Mouse (Mus musculus): ENCODE measurements at regions not wholly inside any gene's neighbourhood (a gene's known extent, or its start where the extent isn't known, plus 50 kb on each side); places are given as distances from the start of the nearest gene placed in this dataset.
A peak's percentile ranks its signal among the peaks of the same experiment; 100 is the strongest.

DNA sequence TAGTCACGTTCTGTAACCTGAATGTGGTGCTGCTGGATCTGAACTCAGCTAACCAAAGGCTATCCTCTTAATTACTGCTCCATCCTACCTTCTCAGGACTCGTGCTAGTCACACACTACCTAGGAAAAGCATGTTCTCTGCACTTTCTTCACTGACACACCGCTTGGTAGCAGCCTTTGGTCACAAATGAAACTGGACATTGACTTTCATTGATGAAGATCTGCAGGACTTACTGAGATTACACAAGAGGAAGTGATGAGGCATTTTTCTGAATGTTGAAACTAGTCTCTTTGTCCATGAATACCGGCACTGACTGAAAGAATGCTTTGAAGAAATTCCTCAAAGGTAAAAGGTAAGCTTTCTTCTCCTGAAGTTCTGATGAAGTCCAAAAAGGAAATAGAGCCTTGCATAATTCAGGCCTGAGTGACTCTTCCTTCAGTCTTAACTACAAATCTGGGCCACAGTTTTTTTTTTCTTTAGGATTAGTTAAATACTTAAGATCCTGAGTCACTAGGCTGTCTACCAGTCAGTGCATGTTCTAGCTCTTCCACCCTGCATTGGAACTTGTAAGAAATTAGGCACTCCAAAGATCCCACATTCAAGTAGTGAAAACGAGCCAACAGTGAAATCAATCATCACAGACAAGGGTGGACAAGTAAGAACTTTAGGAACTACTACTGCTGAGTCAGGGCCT is 531.0 kb upstream of the A1bg start:
- Histone ChIP-seq H3K27ac (0 out of 2 replicates have a peak overlapping the region, but pooled peaks have one; percentile 11), H3K9ac (no peak overlapping the region), H3K27me3 (replicated peaks) (no peaks in the 10 kb centered on the region), H3K4me1 (replicated peaks) (no peaks in the 10 kb centered on the region), H3K4me2 (replicated peaks) (no peak overlapping the region), H3K36me3 (no peaks in the 10 kb centered on the region), H3K4me3 (replicated peaks) (no peak overlapping the region), H3K9me3 (no peaks in the 10 kb centered on the region)
- no peak for ATAC-seq
- 72% methylated on average over 5 of the region's 5 CpGs for WGBS

DNA sequence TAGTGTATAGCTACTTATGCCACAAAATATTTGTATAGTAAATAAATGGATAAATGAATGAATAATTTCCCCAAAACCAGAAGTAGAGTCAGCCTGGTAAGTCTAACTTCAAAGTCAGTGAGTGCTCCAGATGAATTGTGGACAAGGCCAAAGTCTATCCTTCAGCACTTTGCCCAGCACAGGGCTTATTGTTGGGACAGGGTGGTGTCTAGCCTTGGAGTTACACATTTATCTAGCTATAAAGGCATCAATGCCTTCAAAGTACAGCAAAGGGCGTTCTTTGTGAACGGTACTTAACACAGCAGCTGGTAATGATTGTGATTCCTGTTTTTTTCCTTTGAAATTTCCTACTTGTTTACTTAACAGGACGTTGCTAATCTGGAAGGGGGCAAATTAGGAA is 527.4 kb upstream of the A1bg start:
- Histone ChIP-seq H3K9ac (no peak overlapping the region), H3K27ac (0 out of 2 replicates have a peak overlapping the region, but pooled peaks have one; percentile 17), H3K4me3 (replicated peaks) (no peak overlapping the region), H3K36me3 (no peaks in the 10 kb centered on the region), H3K27me3 (replicated peaks) (no peaks in the 10 kb centered on the region), H3K9me3 (no peaks in the 10 kb centered on the region), H3K4me1 (replicated peaks) (no peaks in the 10 kb centered on the region), H3K4me2 (replicated peaks) (no peak overlapping the region)
- WGBS, result 29% methylated on average over 3 of the region's 3 CpGs
- ATAC-seq, result peak; percentile 86

DNA sequence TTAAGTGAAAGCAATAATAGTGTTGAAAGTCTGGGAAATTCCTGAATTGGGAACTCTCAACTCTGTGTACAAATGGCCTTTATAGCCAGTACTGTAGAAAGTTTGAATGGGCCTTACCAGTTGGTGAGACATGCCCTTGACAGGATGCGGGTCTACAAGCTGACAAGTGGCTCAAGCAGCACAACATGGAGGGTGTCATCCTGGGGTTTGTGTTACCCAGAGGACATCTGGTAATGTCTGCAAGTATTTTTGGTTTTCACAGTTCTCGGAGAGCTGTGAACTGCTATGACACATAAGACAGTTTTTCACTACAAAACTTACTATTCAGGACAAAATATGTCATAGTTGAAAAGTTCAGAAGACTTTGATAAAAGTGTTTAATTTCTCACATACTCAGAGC is 525.7 kb upstream of the A1bg start:
- 87% methylated on average over 2 of the region's 2 CpGs for WGBS
- H3K4me3 ChIP-seq (replicated peaks), result no peak overlapping the region
- no peaks in the 10 kb centered on the region for H3K4me1 ChIP-seq (replicated peaks)
- no peak overlapping the region for H3K27ac ChIP-seq
- H3K9ac ChIP-seq, result no peak overlapping the region
- ATAC-seq, result no peak
- no peaks in the 10 kb centered on the region for H3K27me3 ChIP-seq (replicated peaks)
- no peaks in the 10 kb centered on the region for H3K9me3 ChIP-seq
- no peak overlapping the region for H3K4me2 ChIP-seq (replicated peaks)
- no peaks in the 10 kb centered on the region for H3K36me3 ChIP-seq

DNA sequence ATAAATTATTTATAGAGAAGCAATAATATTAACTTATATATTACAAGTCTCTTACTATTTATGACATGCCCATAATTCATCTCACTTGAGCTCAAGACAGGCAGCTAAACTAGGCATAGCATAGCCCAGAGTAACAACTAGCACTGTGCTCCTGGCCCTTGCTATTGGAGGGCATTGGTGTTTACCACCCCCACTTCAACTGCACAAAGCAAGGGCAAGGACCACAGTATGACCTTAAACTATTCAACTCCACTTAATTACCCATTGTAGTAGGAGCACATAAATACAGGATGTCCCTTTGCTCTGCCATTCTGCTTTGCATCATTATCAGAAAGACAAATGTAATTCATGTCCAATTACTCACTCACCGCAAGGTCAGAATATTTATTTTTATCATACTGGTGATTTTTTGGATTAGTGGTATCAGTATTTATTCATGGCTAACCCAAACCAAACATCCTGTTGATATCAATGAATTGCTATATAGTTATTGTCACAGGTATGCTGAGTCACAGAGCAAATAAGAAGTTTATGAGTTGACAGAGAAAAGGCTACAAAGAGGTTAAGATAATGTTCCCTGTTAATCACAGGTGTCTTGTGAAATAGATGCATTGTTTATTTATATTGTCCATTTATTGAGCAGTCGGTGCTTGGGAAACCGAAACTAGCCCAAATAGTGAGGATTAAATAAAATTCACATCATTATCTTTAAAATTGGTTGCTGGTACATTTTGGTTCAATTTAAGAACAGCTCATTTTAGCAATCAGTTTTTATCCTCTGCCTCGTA is 523.4 kb upstream of the A1bg start:
- Histone ChIP-seq H3K36me3 (no peaks in the 10 kb centered on the region), H3K9ac (no peak overlapping the region), H3K9me3 (no peaks in the 10 kb centered on the region), H3K27ac (no peak overlapping the region), H3K4me3 (replicated peaks) (no peak overlapping the region), H3K4me2 (replicated peaks) (no peak overlapping the region), H3K4me1 (replicated peaks) (no peaks in the 10 kb centered on the region), H3K27me3 (replicated peaks) (no peaks in the 10 kb centered on the region)
- peak; percentile 89 for ATAC-seq
- WGBS, result 51% methylated on average over 4 of the region's 4 CpGs

DNA sequence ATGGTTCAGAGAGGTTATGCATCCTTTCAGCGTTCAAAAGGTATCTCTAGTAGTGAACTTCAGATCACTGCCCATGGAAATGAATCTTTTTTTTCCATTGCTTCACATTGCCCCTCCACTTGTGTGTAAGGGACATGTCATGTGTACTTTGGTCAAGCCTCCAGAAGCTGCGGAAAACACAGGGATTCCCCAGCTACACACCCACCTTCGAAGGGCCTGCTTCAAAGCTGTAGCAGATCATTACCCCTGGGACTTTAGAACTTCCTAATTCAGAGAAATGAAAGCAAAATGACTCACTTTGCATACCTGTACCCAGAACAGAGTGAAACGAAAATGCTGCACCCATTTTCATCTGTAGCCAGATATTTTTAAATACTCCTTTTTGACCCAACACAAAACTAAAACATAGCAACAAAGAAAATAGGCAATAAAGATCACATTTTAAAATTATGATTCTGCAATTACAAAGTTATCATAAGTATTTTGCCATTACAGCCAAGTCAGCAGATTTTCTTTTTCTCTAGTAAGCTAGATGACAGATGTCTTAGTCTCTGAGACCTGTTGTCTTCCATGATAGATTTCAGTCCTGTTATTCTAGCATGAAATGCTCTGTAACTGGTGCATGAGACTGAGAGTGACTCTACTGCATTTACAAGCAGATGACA is 519.1 kb upstream of the A1bg start:
- no peak for ATAC-seq
- no peaks in the 10 kb centered on the region for H3K4me1 ChIP-seq (replicated peaks)
- H3K9ac ChIP-seq, result no peak overlapping the region
- no peaks in the 10 kb centered on the region for H3K9me3 ChIP-seq
- H3K4me2 ChIP-seq (replicated peaks), result no peak overlapping the region
- no peak overlapping the region for H3K27ac ChIP-seq
- no peaks in the 10 kb centered on the region for H3K27me3 ChIP-seq (replicated peaks)
- WGBS, result 78% methylated on average over 4 of the region's 4 CpGs
- no peak overlapping the region for H3K4me3 ChIP-seq (replicated peaks)
- H3K36me3 ChIP-seq, result no peaks in the 10 kb centered on the region

DNA sequence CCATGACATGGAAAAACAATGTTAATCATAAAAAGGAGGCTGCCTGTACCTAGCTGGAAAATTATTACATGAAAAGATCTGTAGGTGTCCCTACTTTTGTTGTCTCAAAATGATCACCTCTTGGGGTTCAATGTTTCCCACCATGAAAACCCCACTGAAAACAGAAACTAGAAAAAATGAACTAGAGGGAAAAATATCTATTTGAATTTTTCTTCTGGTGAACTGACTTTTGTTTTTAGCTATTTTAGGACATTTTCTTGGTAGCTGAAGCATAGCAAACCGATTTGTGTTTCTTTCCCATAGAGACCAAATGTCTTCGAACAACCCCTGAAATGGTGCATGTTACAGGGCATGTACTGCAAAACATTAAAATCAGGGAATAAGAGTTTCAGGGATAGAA is 518.2 kb upstream of the A1bg start:
- no peak overlapping the region for H3K4me3 ChIP-seq (replicated peaks)
- H3K9me3 ChIP-seq, result no peaks in the 10 kb centered on the region
- H3K4me2 ChIP-seq (replicated peaks), result no peak overlapping the region
- ATAC-seq, result no peak
- H3K27me3 ChIP-seq (replicated peaks), result no peaks in the 10 kb centered on the region
- H3K36me3 ChIP-seq, result no peaks in the 10 kb centered on the region
- 88% methylated on average over 2 of the region's 2 CpGs for WGBS
- H3K9ac ChIP-seq, result no peak overlapping the region
- H3K4me1 ChIP-seq (replicated peaks), result no peaks in the 10 kb centered on the region
- no peak overlapping the region for H3K27ac ChIP-seq

DNA sequence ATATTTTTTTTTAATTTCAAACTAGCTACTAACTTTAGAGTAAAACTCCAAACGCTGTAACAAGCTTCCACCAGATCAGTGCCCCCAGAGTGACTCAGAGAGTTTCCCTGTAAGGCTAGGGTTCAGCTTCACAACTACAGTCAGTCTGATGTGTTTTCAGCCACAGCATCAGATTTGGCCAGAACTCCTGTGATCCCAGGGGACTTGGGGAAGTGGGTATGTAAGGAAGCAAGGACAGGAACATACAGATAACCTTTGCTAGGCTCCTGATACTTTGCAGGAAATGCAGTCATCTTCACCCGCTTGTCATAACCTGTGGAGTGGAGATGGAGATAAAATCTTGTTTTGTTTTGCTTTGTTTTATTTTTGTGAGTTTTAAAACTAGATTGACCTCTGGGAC is 517.5 kb upstream of the A1bg start:
- no peak overlapping the region for H3K4me2 ChIP-seq (replicated peaks)
- no peak overlapping the region for H3K9ac ChIP-seq
- 80% methylated on average over 2 of the region's 2 CpGs for WGBS
- no peaks in the 10 kb centered on the region for H3K36me3 ChIP-seq
- H3K27me3 ChIP-seq (replicated peaks), result no peaks in the 10 kb centered on the region
- no peaks in the 10 kb centered on the region for H3K9me3 ChIP-seq
- no peaks in the 10 kb centered on the region for H3K4me1 ChIP-seq (replicated peaks)
- H3K4me3 ChIP-seq (replicated peaks), result no peak overlapping the region
- no peak for ATAC-seq
- H3K27ac ChIP-seq, result no peak overlapping the region

DNA sequence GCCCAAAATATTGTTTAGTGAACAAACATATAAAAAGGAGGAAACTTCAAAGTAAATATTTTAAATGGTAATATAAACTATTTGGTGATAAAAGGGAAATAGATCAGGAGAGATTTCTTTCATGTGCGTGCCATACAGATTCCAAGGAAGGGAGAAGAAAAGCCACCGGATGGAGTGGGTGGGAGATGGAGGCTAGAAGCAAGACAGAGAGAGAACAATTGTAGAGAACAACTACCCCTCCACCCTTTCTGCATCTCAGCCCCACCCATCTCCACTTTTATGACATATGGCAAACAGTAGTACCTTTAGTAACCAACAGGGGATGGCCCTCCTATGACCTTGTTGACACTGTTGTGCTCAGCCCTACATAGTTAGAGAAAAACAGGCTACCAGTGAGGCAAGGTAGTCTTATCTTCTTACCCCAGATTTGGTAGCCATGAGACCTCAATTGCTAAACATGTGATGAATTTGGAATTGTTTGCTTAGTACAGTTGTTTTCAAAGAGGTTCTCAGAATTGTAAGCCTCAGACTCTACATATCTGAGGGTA is 516.9 kb upstream of the A1bg start:
- Histone ChIP-seq H3K36me3 (no peaks in the 10 kb centered on the region), H3K9ac (no peak overlapping the region), H3K4me3 (replicated peaks) (no peak overlapping the region), H3K4me1 (replicated peaks) (no peaks in the 10 kb centered on the region), H3K27me3 (replicated peaks) (no peaks in the 10 kb centered on the region), H3K9me3 (no peaks in the 10 kb centered on the region), H3K27ac (no peak overlapping the region), H3K4me2 (replicated peaks) (no peak overlapping the region)
- WGBS, result 70% methylated on average over 2 of the region's 2 CpGs
- no peak; the same call in 1 of the 2 replicates for ATAC-seq

DNA sequence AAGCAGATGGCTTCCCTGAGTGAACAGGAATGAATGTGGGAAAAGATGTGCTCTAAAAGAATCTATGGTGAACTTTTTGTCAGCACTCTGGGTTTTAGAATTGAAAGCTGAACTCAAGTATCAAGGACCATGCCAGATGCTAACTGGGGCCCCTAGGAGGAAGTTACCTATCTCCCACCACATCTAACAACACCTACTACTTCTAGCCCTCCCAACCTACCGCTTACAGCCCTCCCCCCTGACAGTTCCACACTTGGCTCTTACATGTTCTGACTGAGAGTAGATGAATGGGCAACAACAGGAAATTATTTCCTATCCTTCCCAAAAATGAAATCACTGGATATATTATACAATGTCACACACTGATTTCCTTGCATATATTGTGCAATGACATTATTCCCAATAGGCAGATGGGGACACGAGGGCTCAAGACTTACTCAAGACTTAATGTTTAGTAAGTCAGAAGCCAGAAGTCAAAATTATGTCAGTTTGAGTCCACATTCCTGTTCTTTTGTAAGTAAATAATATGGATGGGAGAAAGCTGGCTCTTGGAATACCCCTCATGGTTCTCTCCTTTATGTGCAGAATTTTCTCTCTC is 506.1 kb upstream of the A1bg start:
- H3K4me3 ChIP-seq (replicated peaks), result no peak overlapping the region
- 79% methylated on average over 2 of the region's 2 CpGs for WGBS
- ATAC-seq, result no peak
- H3K27ac ChIP-seq, result no peak overlapping the region
- H3K9ac ChIP-seq, result no peak overlapping the region
- no peaks in the 10 kb centered on the region for H3K36me3 ChIP-seq
- H3K9me3 ChIP-seq, result no peaks in the 10 kb centered on the region
- no peaks in the 10 kb centered on the region for H3K4me1 ChIP-seq (replicated peaks)
- H3K27me3 ChIP-seq (replicated peaks), result no peaks in the 10 kb centered on the region
- no peak overlapping the region for H3K4me2 ChIP-seq (replicated peaks)

DNA sequence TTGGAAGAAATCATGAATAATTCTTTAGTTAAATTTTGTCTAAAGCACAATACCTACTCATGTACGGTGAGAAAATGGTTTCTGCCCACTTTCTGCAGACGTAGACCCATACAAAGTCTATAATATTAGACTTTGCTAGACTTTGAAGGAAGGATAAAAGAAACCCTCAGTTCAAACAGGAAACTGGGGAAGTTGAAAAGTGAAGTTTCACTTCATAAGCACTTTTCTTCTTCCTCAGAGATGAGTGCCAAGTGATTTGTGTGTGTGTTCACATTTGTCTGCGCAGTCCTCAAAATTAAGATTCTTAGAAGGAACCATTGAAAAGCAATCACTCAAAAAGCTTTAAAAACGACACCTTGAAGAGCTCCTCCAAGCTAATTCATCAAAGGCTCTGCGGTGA is 500.2 kb upstream of the A1bg start:
- H3K9ac ChIP-seq, result no peak overlapping the region
- no peaks in the 10 kb centered on the region for H3K4me1 ChIP-seq (replicated peaks)
- no peaks in the 10 kb centered on the region for H3K36me3 ChIP-seq
- H3K27me3 ChIP-seq (replicated peaks), result no peaks in the 10 kb centered on the region
- H3K4me2 ChIP-seq (replicated peaks), result no peak overlapping the region
- ATAC-seq, result no peak
- no peaks in the 10 kb centered on the region for H3K9me3 ChIP-seq
- 75% methylated on average over 5 of the region's 5 CpGs for WGBS
- no peak overlapping the region for H3K4me3 ChIP-seq (replicated peaks)
- H3K27ac ChIP-seq, result no peak overlapping the region

DNA sequence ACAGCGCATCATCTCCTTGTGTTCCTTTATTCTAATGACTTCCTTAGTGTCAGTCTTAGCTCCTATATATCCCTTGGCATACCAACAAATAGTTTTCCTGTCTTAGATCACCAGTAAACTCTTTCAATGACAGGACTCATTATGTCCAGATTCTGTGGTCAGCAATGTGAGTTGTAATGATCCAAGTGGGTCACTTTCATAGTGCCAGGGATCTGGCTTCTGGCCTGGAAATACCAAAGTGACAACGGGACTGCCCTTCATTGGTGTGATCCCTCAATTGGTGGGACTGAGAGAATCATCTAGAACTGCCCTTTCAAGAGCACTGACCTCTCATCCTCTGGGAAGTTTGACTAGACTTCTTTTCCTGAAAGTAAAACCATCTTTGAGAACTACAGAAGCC is 494.7 kb upstream of the A1bg start:
- ATAC-seq, result no peak
- no peaks in the 10 kb centered on the region for H3K27me3 ChIP-seq (replicated peaks)
- H3K4me2 ChIP-seq (replicated peaks), result no peak overlapping the region
- no peak overlapping the region for H3K27ac ChIP-seq
- H3K4me3 ChIP-seq (replicated peaks), result no peak overlapping the region
- no peak overlapping the region for H3K9ac ChIP-seq
- H3K9me3 ChIP-seq, result no peaks in the 10 kb centered on the region
- H3K36me3 ChIP-seq, result no peaks in the 10 kb centered on the region
- 87% methylated on average over 2 of the region's 2 CpGs for WGBS
- no peaks in the 10 kb centered on the region for H3K4me1 ChIP-seq (replicated peaks)

DNA sequence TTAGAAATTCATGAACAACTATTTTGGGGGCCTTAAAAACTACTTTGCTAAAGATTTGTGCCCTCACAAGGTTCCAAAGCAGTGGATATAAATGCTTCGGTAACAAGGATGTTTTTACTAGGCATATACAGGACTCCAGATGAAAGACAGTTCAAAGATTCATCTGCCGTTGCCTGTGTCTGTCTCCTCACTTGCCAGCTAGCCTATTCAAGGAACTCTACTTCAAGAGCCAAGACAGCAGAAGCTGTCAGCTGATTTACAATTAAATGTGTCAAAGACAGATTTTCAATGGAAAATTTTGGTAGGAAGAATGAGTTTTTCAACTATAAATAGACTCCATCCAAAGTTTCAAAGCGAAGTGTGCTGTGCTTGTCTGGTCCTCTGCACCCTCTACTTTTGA is 494.0 kb upstream of the A1bg start:
- no peak overlapping the region for H3K4me3 ChIP-seq (replicated peaks)
- no peaks in the 10 kb centered on the region for H3K9me3 ChIP-seq
- H3K27ac ChIP-seq, result no peak overlapping the region
- no peaks in the 10 kb centered on the region for H3K4me1 ChIP-seq (replicated peaks)
- H3K4me2 ChIP-seq (replicated peaks), result no peak overlapping the region
- H3K9ac ChIP-seq, result no peak overlapping the region
- H3K27me3 ChIP-seq (replicated peaks), result no peaks in the 10 kb centered on the region
- H3K36me3 ChIP-seq, result no peaks in the 10 kb centered on the region
- 66% methylated on average over 3 of the region's 3 CpGs for WGBS
- no peak for ATAC-seq
